Mouse (Mus musculus) forebrain, embryonic 13.5 days (tissue): ENCODE data around the gene Actr5. TPM values are rescaled to one million over a fixed set of nuclear protein-coding genes. Genes with fewer than 3 reads are reported as not detected.

Experiments
- ATAC-seq: fragments of 200-750 bp; cut with Nextera tagmentation; 2 replicates; pipeline ENCODE4 v1.8.0; 2017
- H3K27ac ChIP-seq: fragments of 300-500 bp; sonication (generic); 2 replicates; pipeline ENCODE4 v1.5.1; 2015; ENCODE audit warnings: inconsistent platforms, mild to moderate bottlenecking, moderate library complexity
- H3K27me3 ChIP-seq: fragments of 300-500 bp; sonication (generic); 2 replicates; pipeline ENCODE4 v1.6.1; 2015; ENCODE audit warnings: mild to moderate bottlenecking, inconsistent platforms
- H3K36me3 ChIP-seq: fragments of 300-500 bp; sonication (generic); 2 replicates; pipeline ENCODE4 v1.6.1; 2015; ENCODE audit warnings: mild to moderate bottlenecking, inconsistent platforms; ENCODE audit not compliant: poor library complexity, severe bottlenecking
- H3K4me1 ChIP-seq: fragments of 300-500 bp; sonication (generic); 2 replicates; pipeline ENCODE4 v1.6.1; 2015; ENCODE audit warnings: inconsistent platforms
- H3K4me2 ChIP-seq: fragments of 300-500 bp; sonication (generic); 2 replicates; pipeline ENCODE4 v1.6.1; 2015; ENCODE audit warnings: inconsistent platforms, mild to moderate bottlenecking, moderate library complexity
- H3K4me3 ChIP-seq: fragments of 300-500 bp; sonication (generic); 2 replicates; pipeline ENCODE4 v1.5.1; 2015; ENCODE audit warnings: mild to moderate bottlenecking, inconsistent platforms
- H3K9ac ChIP-seq: fragments of 300-500 bp; sonication (generic); 2 replicates; pipeline ENCODE4 v1.6.1; 2015; ENCODE audit warnings: mild to moderate bottlenecking, inconsistent platforms
- H3K9me3 ChIP-seq: fragments of 300-500 bp; sonication (generic); replicated peaks from 2 replicates; pipeline ENCODE4 v1.6.1; 2016; ENCODE audit warnings: inconsistent platforms
- WGBS: fragments of 180-500 bp; shearing (Covaris S2); methylation state at CpG from one replicate; pipeline ENCODE4 v1.1.7; 2015; 5-methylcytosine and 5-hydroxymethylcytosine counted together
- microRNA counts: library from miRNA; unstranded; fragments of <30 nt; microRNA quantifications from one replicate; lab custom pipeline; 2016
- microRNA-seq: library from miRNA; unstranded; fragments of <30 nt; microRNA quantifications from one replicate; pipeline ENCODE4, GENCODE M21; 2016
- polyA plus RNA-seq: library from polyadenylated mRNA; unstranded; fragments of >200 nt; fragmentation: Nextera tagmentation; extraction: Ambion mirVana; gene quantifications from 2 replicates; pipeline ENCODE4 v1.2.1, GENCODE M21; 2015

The Actr5 gene
- polyA plus RNA-seq, 1 experiment from 2014 or later, result 14.1 TPM

GRCm38 (mm10) chr2:158682344-158683037 lies 57.8 kb downstream of the Actr5 start:
- no peak overlapping the region for H3K4me2 ChIP-seq
- H3K4me1 ChIP-seq, result peaks cover 42% of the 10 kb centered on the region
- H3K27ac ChIP-seq, result peak overlapping the region; percentile 25; the same call in 1 of the 2 replicates
- 63% methylated on average over 11 of the region's 11 CpGs for WGBS
- no peaks in the 10 kb centered on the region for H3K27me3 ChIP-seq
- H3K9ac ChIP-seq, result no peak overlapping the region
- no peak for ATAC-seq
- no peaks in the 10 kb centered on the region for H3K36me3 ChIP-seq
- no peaks in the 10 kb centered on the region for H3K9me3 ChIP-seq
- H3K4me3 ChIP-seq, result no peak overlapping the region

GRCm38 (mm10) chr2:158683038-158683413 lies 58.3 kb downstream of the Actr5 start:
- Histone ChIP-seq H3K4me3 (no peak overlapping the region), H3K27me3 (no peaks in the 10 kb centered on the region), H3K36me3 (no peaks in the 10 kb centered on the region), H3K4me1 (peaks cover 48% of the 10 kb centered on the region), H3K9ac (no peak overlapping the region), H3K9me3 (no peaks in the 10 kb centered on the region), H3K27ac (no peak overlapping the region; the same call in 1 of the 2 replicates), H3K4me2 (no peak overlapping the region)
- peak; percentile 48; the same call in 1 of the 2 replicates for ATAC-seq
- WGBS, result 22% methylated on average over 4 of the region's 4 CpGs

GRCm38 (mm10) chr2:158684247-158684843 lies 59.7 kb downstream of the Actr5 start:
- Histone ChIP-seq H3K27me3 (no peaks in the 10 kb centered on the region), H3K4me2 (no peak overlapping the region), H3K36me3 (no peaks in the 10 kb centered on the region), H3K9ac (no peak overlapping the region), H3K4me3 (no peak overlapping the region), H3K27ac (peak overlapping the region; percentile 14), H3K4me1 (peaks cover 49% of the 10 kb centered on the region), H3K9me3 (no peaks in the 10 kb centered on the region)
- no peak for ATAC-seq
- WGBS, result 45% methylated on average over 9 of the region's 9 CpGs

- Histone ChIP-seq H3K9ac (no peak overlapping the region), H3K4me1 (peaks cover 54% of the 10 kb centered on the region), H3K9me3 (no peaks in the 10 kb centered on the region), H3K4me3 (no peak overlapping the region), H3K4me2 (no peak overlapping the region), H3K36me3 (no peaks in the 10 kb centered on the region), H3K27me3 (no peaks in the 10 kb centered on the region), H3K27ac (peak overlapping the region; percentile 14; the same call in 1 of the 2 replicates)
- ATAC-seq, result no peak
- WGBS, result 81% methylated on average over 3 of the region's 3 CpGs
Measured at GRCm38 (mm10) chr2:158684910-158685309, 60.2 kb downstream of the Actr5 start.

- no peaks in the 10 kb centered on the region for H3K27me3 ChIP-seq
- H3K9ac ChIP-seq, result no peak overlapping the region
- 77% methylated on average over 2 of the region's 2 CpGs for WGBS
- H3K36me3 ChIP-seq, result no peaks in the 10 kb centered on the region
- peaks cover 48% of the 10 kb centered on the region for H3K4me1 ChIP-seq
- no peak overlapping the region for H3K4me3 ChIP-seq
- no peaks in the 10 kb centered on the region for H3K9me3 ChIP-seq
- ATAC-seq, result no peak
- no peak overlapping the region for H3K4me2 ChIP-seq
- H3K27ac ChIP-seq, result no peak overlapping the region
Measured at GRCm38 (mm10) chr2:158686394-158686793, 61.7 kb downstream of the Actr5 start.

- no peak overlapping the region for H3K27ac ChIP-seq
- no peaks in the 10 kb centered on the region for H3K27me3 ChIP-seq
- H3K36me3 ChIP-seq, result no peaks in the 10 kb centered on the region
- WGBS, result 44% methylated on average over 25 of the region's 25 CpGs
- no peaks in the 10 kb centered on the region for H3K9me3 ChIP-seq
- H3K4me3 ChIP-seq, result no peak overlapping the region
- H3K4me1 ChIP-seq, result peaks cover 33% of the 10 kb centered on the region
- ATAC-seq, result no peak
- no peak overlapping the region for H3K9ac ChIP-seq
- peak overlapping the region; percentile 24 for H3K4me2 ChIP-seq
Measured at GRCm38 (mm10) chr2:158687804-158688241, 63.1 kb downstream of the Actr5 start.

MicroRNAs within 50 kb of the gene (microRNA counts, 519-probe panel; counts per million panel counts)
- 177 counts per million, percentile 53 among the panel's probes with 10 or more counts for microRNA mmu-miR-3474 (lab: Ali Mortazavi, UCI)

Small RNA genes lying within 50 kb of the gene (microRNA-seq; reads per million reads assigned to microRNA genes)
- 1.9 reads per million for gene Mir3474

Other genes starting within 250 kb of the Actr5 start
- gene Snhg11, start 249.2 kb upstream of the Actr5 start, polyA plus RNA-seq, result 56.7 and 73.0 TPM in 2 replicates
- gene Ralgapb, start 215.0 kb upstream of the Actr5 start, polyA plus RNA-seq, result 20.4 and 22.3 TPM in 2 replicates
- gene Adig, start 122.3 kb upstream of the Actr5 start, polyA plus RNA-seq, result not detected in 2 replicates
- 0.25 and 0.28 TPM in 2 replicates for gene Arhgap40, start 112.1 kb upstream of the Actr5 start, polyA plus RNA-seq
- 4.8 and 5.6 TPM in 2 replicates for gene Slc32a1, start 14.1 kb upstream of the Actr5 start, polyA plus RNA-seq
- 7.8 and 8.4 TPM in 2 replicates for gene Ppp1r16b, start 40.5 kb downstream of the Actr5 start, polyA plus RNA-seq
- gene Fam83d, start 143.2 kb downstream of the Actr5 start, polyA plus RNA-seq, result 38.7 and 39.9 TPM in 2 replicates
- gene Dhx35, start 169.9 kb downstream of the Actr5 start, polyA plus RNA-seq, result 16.2 and 19.5 TPM in 2 replicates